Mouse (Mus musculus) hindbrain, embryonic 11.5 days (tissue): ENCODE data around the gene Rplp1. TPM values are rescaled to one million over a fixed set of nuclear protein-coding genes. Genes with fewer than 3 reads are reported as not detected.
A peak's percentile ranks its signal among the peaks of the same experiment; 100 is the strongest.

ENCODE experiments used
- ATAC-seq: fragments of 200-750 bp; cut with Nextera tagmentation; 2 replicates; pipeline ENCODE4 v1.8.0; 2017; ENCODE audit warnings: mild to moderate bottlenecking, moderate TSS enrichment, moderate library complexity; ENCODE audit not compliant: low FRiP score
- DNase-seq: peaks from one replicate; pipeline ENCODE4 v3.0.0-alpha.2; 2015; ENCODE audit warnings: low spot score
- H3K27ac ChIP-seq: fragments of 300-500 bp; sonication (generic); 2 replicates; pipeline ENCODE4 v1.5.1; 2014; ENCODE audit warnings: mild to moderate bottlenecking, low read depth, low read length
- H3K27me3 ChIP-seq: fragments of 300-500 bp; sonication (generic); 2 replicates; pipeline ENCODE4 v1.6.1; 2014; ENCODE audit warnings: mild to moderate bottlenecking, low read length, moderate library complexity, mixed read lengths; ENCODE audit not compliant: control insufficient read depth, insufficient read depth
- H3K36me3 ChIP-seq: fragments of 300-500 bp; sonication (generic); 2 replicates; pipeline ENCODE4 v1.6.1; 2014; ENCODE audit warnings: mild to moderate bottlenecking, low read length, moderate library complexity, mixed read lengths; ENCODE audit not compliant: control insufficient read depth, insufficient read depth
- H3K4me1 ChIP-seq: fragments of 300-500 bp; sonication (generic); replicated peaks from 2 replicates; pipeline ENCODE4 v1.6.1; 2014; ENCODE audit warnings: low read length, mixed read lengths; ENCODE audit not compliant: control insufficient read depth, insufficient read depth
- H3K4me2 ChIP-seq: fragments of 300-500 bp; sonication (generic); replicated peaks from 2 replicates; pipeline ENCODE4 v1.6.1; 2014; ENCODE audit warnings: mild to moderate bottlenecking, low read depth, low read length
- H3K4me3 ChIP-seq: fragments of 300-500 bp; sonication (generic); 2 replicates; pipeline ENCODE4 v1.5.1; 2014; ENCODE audit warnings: low read depth, low read length
- H3K9ac ChIP-seq: fragments of 300-500 bp; sonication (generic); 2 replicates; pipeline ENCODE4 v1.6.1; 2014; ENCODE audit warnings: low read depth, low read length
- H3K9me3 ChIP-seq: fragments of 300-500 bp; sonication (generic); 2 replicates; pipeline ENCODE4 v1.6.1; 2016; ENCODE audit warnings: low read length; ENCODE audit not compliant: control insufficient read depth
- WGBS: fragments of 180-500 bp; shearing (Covaris S2); extraction: QIAGEN DNeasy Blood & Tissue Kit; methylation state at CpG from one replicate; pipeline ENCODE4 v1.1.7; 2014; 5-methylcytosine and 5-hydroxymethylcytosine counted together
- polyA plus RNA-seq: library from polyadenylated mRNA; unstranded; fragments of >200 nt; fragmentation: Nextera tagmentation; extraction: Ambion mirVana; gene quantifications from 2 replicates; pipeline ENCODE4 v1.2.1, GENCODE M21; 2014

The Rplp1 gene
- polyA plus RNA-seq, 1 experiment from 2014 or later: 1,073 TPM

DNA sequence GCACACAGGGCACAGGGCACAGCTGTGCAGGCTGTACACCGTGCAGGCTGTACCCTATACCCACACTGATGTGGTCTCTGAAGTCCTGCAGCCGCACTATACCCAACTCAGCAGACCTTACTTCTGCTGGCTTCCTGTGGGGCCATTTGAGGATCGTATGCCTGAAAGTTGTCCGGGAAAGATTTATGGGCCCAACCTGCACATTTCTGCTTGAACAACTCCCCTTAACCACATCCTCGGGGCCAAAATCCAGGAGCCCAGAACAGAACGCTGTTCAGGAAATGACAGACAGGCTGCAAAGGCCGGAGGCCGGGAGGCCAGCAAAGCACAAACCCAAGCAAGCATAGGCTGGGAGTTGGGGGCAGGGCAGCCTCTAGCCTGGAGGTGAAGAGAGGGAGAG, 41.0 kb downstream of the Rplp1 start:
- H3K4me3 ChIP-seq: no peak overlapping the region
- no peak overlapping the region; the same call in 1 of the 2 replicates for H3K4me2 ChIP-seq
- peaks cover 25% of the 10 kb centered on the region for H3K4me1 ChIP-seq
- H3K9ac ChIP-seq: no peak overlapping the region
- peak; percentile 41 for DNase-seq
- WGBS: 38% methylated on average over 8 of the region's 8 CpGs
- H3K36me3 ChIP-seq: no peaks in the 10 kb centered on the region
- H3K27ac ChIP-seq: peak overlapping the region; percentile 86
- H3K27me3 ChIP-seq: no peaks in the 10 kb centered on the region
- no peak for ATAC-seq
- no peaks in the 10 kb centered on the region for H3K9me3 ChIP-seq

DNA sequence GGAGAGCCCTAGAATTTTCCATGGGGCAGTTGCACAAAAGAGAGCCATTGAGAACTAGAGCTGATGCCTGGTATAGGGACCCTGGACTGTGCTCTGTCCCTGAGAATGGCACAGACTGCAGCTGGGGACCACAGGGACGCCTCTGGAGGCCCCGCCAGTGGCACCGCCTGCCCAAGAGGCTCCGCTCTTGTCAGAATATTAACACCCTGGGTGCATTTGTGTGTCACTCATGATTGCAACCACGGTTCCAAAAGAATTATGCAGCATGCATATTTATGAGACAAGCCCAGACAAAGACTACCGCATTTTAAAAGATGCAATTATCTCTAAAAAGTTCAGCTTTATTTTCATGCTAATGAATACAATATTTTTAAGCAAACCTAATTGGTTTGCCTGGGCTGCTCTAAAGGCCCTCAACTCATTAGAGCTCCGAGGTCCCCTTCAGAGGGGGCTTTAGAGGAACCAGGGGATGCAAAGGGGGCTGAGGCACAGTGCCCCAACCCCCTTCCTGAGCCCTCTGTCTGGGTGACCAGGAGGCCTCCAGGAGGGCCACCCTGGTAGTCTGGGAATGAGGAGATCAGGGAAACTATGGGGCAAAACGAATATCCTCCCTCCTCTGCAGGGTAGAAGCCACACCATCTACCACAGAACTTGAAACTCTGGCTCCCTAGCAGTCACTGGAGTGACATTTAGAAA, 41.9 kb downstream of the Rplp1 start:
- peak; percentile 68 for DNase-seq
- no peak overlapping the region for H3K4me3 ChIP-seq
- no peaks in the 10 kb centered on the region for H3K9me3 ChIP-seq
- peaks cover 23% of the 10 kb centered on the region for H3K4me1 ChIP-seq
- no peak overlapping the region for H3K4me2 ChIP-seq
- no peaks in the 10 kb centered on the region for H3K36me3 ChIP-seq
- no peak overlapping the region for H3K9ac ChIP-seq
- no peaks in the 10 kb centered on the region for H3K27me3 ChIP-seq
- peak; percentile 94 for ATAC-seq
- 25% methylated on average over 8 of the region's 8 CpGs for WGBS
- peak overlapping the region; percentile 86 for H3K27ac ChIP-seq

GRCm38 (mm10) chr9:61871839-61872238, 42.5 kb downstream of the Rplp1 start:
- ATAC-seq: peak; percentile 64
- H3K9ac ChIP-seq: no peak overlapping the region
- no peaks in the 10 kb centered on the region for H3K27me3 ChIP-seq
- H3K4me3 ChIP-seq: no peak overlapping the region
- no peaks in the 10 kb centered on the region for H3K9me3 ChIP-seq
- peaks cover 18% of the 10 kb centered on the region for H3K4me1 ChIP-seq
- DNase-seq: peak; percentile 45
- peak overlapping the region; percentile 86 for H3K27ac ChIP-seq
- H3K4me2 ChIP-seq: no peak overlapping the region
- 41% methylated on average over 6 of the region's 6 CpGs for WGBS
- no peaks in the 10 kb centered on the region for H3K36me3 ChIP-seq

DNA sequence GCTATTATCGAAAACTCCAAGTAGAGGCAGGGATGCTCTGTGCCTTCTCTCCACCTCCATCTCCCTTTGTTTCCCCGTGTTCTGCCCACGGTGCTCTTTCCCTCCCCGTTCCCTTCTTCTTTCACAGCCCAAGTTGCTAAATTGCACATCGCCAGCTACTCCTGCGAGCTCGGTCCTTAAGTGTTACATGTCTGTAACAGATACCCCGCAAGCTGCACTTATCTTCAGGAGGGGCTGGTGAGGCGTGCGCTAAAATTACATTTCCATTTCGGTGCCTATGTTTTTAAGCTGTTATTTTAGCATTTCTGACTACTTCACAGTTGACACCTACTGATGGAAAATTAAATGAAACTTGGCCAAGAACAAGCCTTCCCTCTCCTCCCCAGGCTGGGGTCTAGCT, 46.7 kb downstream of the Rplp1 start:
- H3K9ac ChIP-seq: no peak overlapping the region
- H3K4me1 ChIP-seq: peaks cover 8% of the 10 kb centered on the region
- no peaks in the 10 kb centered on the region for H3K9me3 ChIP-seq
- H3K4me2 ChIP-seq: no peak overlapping the region
- DNase-seq: no peak
- 85% methylated on average over 11 of the region's 11 CpGs for WGBS
- H3K27me3 ChIP-seq: no peaks in the 10 kb centered on the region
- no peak overlapping the region for H3K4me3 ChIP-seq
- H3K27ac ChIP-seq: no peak overlapping the region
- H3K36me3 ChIP-seq: no peaks in the 10 kb centered on the region
- ATAC-seq: no peak

Other genes with a start within 250 kb of the Rplp1 start
- gene Kif23, start 32.2 kb upstream of the Rplp1 start, polyA plus RNA-seq: 97.2 and 100 TPM in 2 replicates
- gene Paqr5, start 112.3 kb upstream of the Rplp1 start, polyA plus RNA-seq: 0.24 and 1.3 TPM in 2 replicates
- gene Glce, start 208.1 kb upstream of the Rplp1 start, polyA plus RNA-seq: 21.3 and 23.7 TPM in 2 replicates